9 mouse cellular contexts compared by ENCODE assay signal in genomic region chr3:41587588-41587987, GRCm38 (mm10). TPM values are rescaled to one million over a fixed set of nuclear protein-coding genes. Genes with fewer than 3 reads are reported as not detected.
DNase-seq lines count a peak whose midpoint lies in the region; ATAC-seq and TF ChIP-seq lines count a peak whose summit lies in the region.
"Had no signal": no experiment of that assay in that cellular context is flagged by ENCODE, and none has a peak within 500 bp of the region (broad histone marks: within the 10 kb centered on the region; RNA-seq: fewer than 3 reads in every experiment).

No protein-coding gene starts in this region.

- WGBS in lung, adult 2 months: 51% methylated on average over 6 of the region's 6 CpGs
- 47% methylated on average over 6 of the region's 6 CpGs for WGBS in lung, embryonic 16.5 days

- H3K27me3 ChIP-seq in lung, embryonic 16.5 days (ENCODE audit: control insufficient read depth, insufficient read depth, low read depth, low read length): no peaks in the 10 kb centered on the region

- H3K27ac ChIP-seq in lung, embryonic 16.5 days (ENCODE audit: low read length): no peak overlapping the region
- H3K27ac ChIP-seq: liver, embryonic 14.5 days had no signal

- intact Hi-C loops in left cerebral cortex, postnatal 14 days (cut with DNase I): no loop called here

- H3K4me1 ChIP-seq in lung, adult 2 months (ENCODE audit: control insufficient read depth, insufficient read depth, low read length): no peaks in the 10 kb centered on the region
- no peaks in the 10 kb centered on the region for H3K4me1 ChIP-seq in lung, embryonic 16.5 days (replicated peaks; ENCODE audit: control insufficient read depth, insufficient read depth, low read length)

- H3K36me3 ChIP-seq in lung, embryonic 16.5 days (ENCODE audit: control insufficient read depth, insufficient read depth, low read length): no peaks in the 10 kb centered on the region

- H3K4me2 ChIP-seq in lung, embryonic 16.5 days (ENCODE audit: low read depth, low read length): no peak overlapping the region

- no peaks in the 10 kb centered on the region for H3K9me3 ChIP-seq in lung, embryonic 16.5 days (ENCODE audit: control insufficient read depth, low read length)

- TF ChIP-seq CTCF in lung, adult 2 months (IDR thresholded peaks at IDR 0.05; ENCODE audit: insufficient read depth, low read length): no peak

- TF ChIP-seq POLR2A in lung, adult 2 months (IDR thresholded peaks at IDR 0.05; ENCODE audit: borderline replicate concordance, extremely low read depth, low read depth, low read length): no peak

- peak; percentile 55 for DNase-seq in lung, adult 18-20 months
- no peak for DNase-seq in lung, adult 2 months
- DNase-seq in thymus, postnatal 36 days: peak; percentile 55 to 64
- no peak for DNase-seq in retina, postnatal 1 day
- DNase-seq in left cerebral cortex, postnatal 14 days (ENCODE audit: low spot score in 2 of 2): no peak
- no peak for DNase-seq in ovary, postnatal 36 days (ENCODE audit: low spot score)

- no peak overlapping the region for H3K4me3 ChIP-seq in lung, adult 2 months (replicated peaks; ENCODE audit: extremely low read depth, low read depth, low read length)
- H3K4me3 ChIP-seq in lung, embryonic 16.5 days (ENCODE audit: low read length): no peak overlapping the region

- no peak overlapping the region for H3K9ac ChIP-seq in lung, embryonic 16.5 days (ENCODE audit: low read length)
- H3K9ac ChIP-seq: liver, embryonic 14.5 days had no signal

- ATAC-seq in hematopoietic stem cell, adult 5-6 weeks (replicated peaks in 1 of 2; ENCODE audit: insufficient read depth in 1 of 2, low FRiP score in 2 of 2, low TSS enrichment in 1 of 2, low read depth in 1 of 2, poor library complexity in 2 of 2, severe bottlenecking in 2 of 2): peak; percentile 91 to 92
- ATAC-seq in lung, embryonic 16.5 days (ENCODE audit: low read depth): peak; percentile 65; the same call in 1 of the 2 replicates

RNA-seq across cellular contexts. Expression of gene Jade1, which starts 32.1 kb away (rescaled TPM):
- polyA plus RNA-seq in lung, adult 2 months (2012; rRNA removed): 13.2 and 14.3 TPM in 2 replicates
- total RNA-seq in hematopoietic stem cell, adult 5-6 weeks (2017): 40.3 and 44.8 TPM in 2 replicates
- 7.1 and 7.7 TPM in 2 replicates for polyA plus RNA-seq in lung, embryonic 16.5 days (2015; fragmentation: Nextera tagmentation; extraction: Ambion mirVana)
- 10 to 100 TPM; 28.6 to 30.1 TPM for total RNA-seq in left cerebral cortex, postnatal 14 days (2021)

Comparison
In these comparisons a context has a peak if more than half of its experiments do, and no peak if none do; other contexts are left out.
1. DNase-seq: peak in lung, adult 18-20 months (2 of 2) and thymus, postnatal 36 days (2 of 2); none in lung, adult 2 months (single experiment), retina, postnatal 1 day (single experiment), left cerebral cortex, postnatal 14 days (0 of 2) and ovary, postnatal 36 days (single experiment).